Mouse (Mus musculus): ENCODE measurements around the gene Hist3h2ba. TPM values are rescaled to one million over a fixed set of nuclear protein-coding genes. Genes with fewer than 3 reads are reported as not detected.

Hist3h2ba gene
- polyA plus RNA-seq, 1 experiment from 2014 or later, result 45.8 TPM

- ATAC-seq (replicated peaks; ENCODE audit: low FRiP score, low read depth), result no peak
- Histone ChIP-seq H3K36me3 (ENCODE audit: insufficient read depth, low read length) (peaks cover 42% of the 10 kb centered on the region), H3K9me3 (replicated peaks; ENCODE audit: low read length) (no peaks in the 10 kb centered on the region), H3K27ac (no peak overlapping the region), H3K4me3 (replicated peaks; ENCODE audit: low read depth, low read length) (no peak overlapping the region), H3K4me2 (ENCODE audit: low read length) (no peak overlapping the region), H3K9ac (ENCODE audit: low read depth, low read length) (no peak overlapping the region), H3K27me3 (ENCODE audit: insufficient read depth, low read length) (no peaks in the 10 kb centered on the region), H3K4me1 (replicated peaks; ENCODE audit: insufficient read depth, low read length) (0 out of 2 replicates have a peak, but pooled peaks cover under 1% of the 10 kb centered on the region)
- DNase-seq (ENCODE audit: low spot score), result no peak
- TF ChIP-seq CTCF (IDR thresholded peaks at IDR 0.05; ENCODE audit: low read depth), result no peak
- 96% methylated on average over 4 of the region's 4 CpGs for WGBS
These were observed 40.4 kb downstream of the Hist3h2ba start for GRCm38 (mm10) chr11:58989166-58989565.

GRCm38 (mm10) chr11:58990141-58990540, 41.4 kb downstream of the Hist3h2ba start:
- Histone ChIP-seq H3K4me2 (ENCODE audit: low read length) (no peak overlapping the region), H3K27ac (no peak overlapping the region), H3K9ac (ENCODE audit: low read depth, low read length) (no peak overlapping the region), H3K36me3 (ENCODE audit: insufficient read depth, low read length) (peaks cover 37% of the 10 kb centered on the region), H3K9me3 (replicated peaks; ENCODE audit: low read length) (no peaks in the 10 kb centered on the region), H3K4me1 (replicated peaks; ENCODE audit: insufficient read depth, low read length) (0 out of 2 replicates have a peak, but pooled peaks cover 3% of the 10 kb centered on the region), H3K27me3 (ENCODE audit: insufficient read depth, low read length) (no peaks in the 10 kb centered on the region), H3K4me3 (replicated peaks; ENCODE audit: low read depth, low read length) (no peak overlapping the region)
- WGBS, result 88% methylated on average over 17 of the region's 17 CpGs
- DNase-seq (ENCODE audit: low spot score) (no peak), ATAC-seq (replicated peaks; ENCODE audit: low FRiP score, low read depth) (no peak)
- TF ChIP-seq CTCF (IDR thresholded peaks at IDR 0.05; ENCODE audit: low read depth), result no peak

GRCm38 (mm10) chr11:58990794-58991193, 42.1 kb downstream of the Hist3h2ba start:
- no peak overlapping the region for H3K27ac ChIP-seq
- no peak for DNase-seq (ENCODE audit: low spot score)
- H3K27me3 ChIP-seq (ENCODE audit: insufficient read depth, low read length), result no peaks in the 10 kb centered on the region
- H3K4me2 ChIP-seq (ENCODE audit: low read length), result no peak overlapping the region
- H3K9me3 ChIP-seq (replicated peaks; ENCODE audit: low read length), result no peaks in the 10 kb centered on the region
- no peak overlapping the region for H3K4me3 ChIP-seq (replicated peaks; ENCODE audit: low read depth, low read length)
- WGBS, result 83% methylated on average over 9 of the region's 9 CpGs
- no peak for TF ChIP-seq CTCF (IDR thresholded peaks at IDR 0.05; ENCODE audit: low read depth)
- 0 out of 2 replicates have a peak, but pooled peaks cover 3% of the 10 kb centered on the region for H3K4me1 ChIP-seq (replicated peaks; ENCODE audit: insufficient read depth, low read length)
- H3K36me3 ChIP-seq (ENCODE audit: insufficient read depth, low read length), result peaks cover 35% of the 10 kb centered on the region
- H3K9ac ChIP-seq (ENCODE audit: low read depth, low read length), result no peak overlapping the region
- no peak for ATAC-seq (replicated peaks; ENCODE audit: low FRiP score, low read depth)

- no peaks in the 10 kb centered on the region for H3K9me3 ChIP-seq (replicated peaks; ENCODE audit: low read length)
- H3K4me2 ChIP-seq (ENCODE audit: low read length), result no peak overlapping the region
- DNase-seq (ENCODE audit: low spot score), result no peak
- no peak overlapping the region for H3K27ac ChIP-seq
- 83% methylated on average over 3 of the region's 3 CpGs for WGBS
- ATAC-seq (replicated peaks; ENCODE audit: low FRiP score, low read depth), result no peak
- peaks cover 35% of the 10 kb centered on the region for H3K36me3 ChIP-seq (ENCODE audit: insufficient read depth, low read length)
- no peak overlapping the region for H3K9ac ChIP-seq (ENCODE audit: low read depth, low read length)
- TF ChIP-seq CTCF (IDR thresholded peaks at IDR 0.05; ENCODE audit: low read depth), result no peak
- no peaks in the 10 kb centered on the region for H3K27me3 ChIP-seq (ENCODE audit: insufficient read depth, low read length)
- H3K4me3 ChIP-seq (replicated peaks; ENCODE audit: low read depth, low read length), result no peak overlapping the region
- 0 out of 2 replicates have a peak, but pooled peaks cover 3% of the 10 kb centered on the region for H3K4me1 ChIP-seq (replicated peaks; ENCODE audit: insufficient read depth, low read length)
These were observed 43.2 kb downstream of the Hist3h2ba start for GRCm38 (mm10) chr11:58991911-58992310.

- ATAC-seq (replicated peaks; ENCODE audit: low FRiP score, low read depth) (no peak), DNase-seq (ENCODE audit: low spot score) (no peak)
- no peak overlapping the region for H3K9ac ChIP-seq (ENCODE audit: low read depth, low read length)
- H3K9me3 ChIP-seq (replicated peaks; ENCODE audit: low read length), result no peaks in the 10 kb centered on the region
- peaks cover 25% of the 10 kb centered on the region for H3K36me3 ChIP-seq (ENCODE audit: insufficient read depth, low read length)
- H3K4me1 ChIP-seq (replicated peaks; ENCODE audit: insufficient read depth, low read length), result 0 out of 2 replicates have a peak, but pooled peaks cover 3% of the 10 kb centered on the region
- H3K4me3 ChIP-seq (replicated peaks; ENCODE audit: low read depth, low read length), result no peak overlapping the region
- H3K4me2 ChIP-seq (ENCODE audit: low read length), result no peak overlapping the region
- 68% methylated on average over 6 of the region's 6 CpGs for WGBS
- H3K27ac ChIP-seq, result no peak overlapping the region
- H3K27me3 ChIP-seq (ENCODE audit: insufficient read depth, low read length), result no peaks in the 10 kb centered on the region
- TF ChIP-seq CTCF (IDR thresholded peaks at IDR 0.05; ENCODE audit: low read depth), result no peak
These were observed 44.5 kb downstream of the Hist3h2ba start for GRCm38 (mm10) chr11:58993091-58993670.

GRCm38 (mm10) chr11:58994337-58994826, 45.7 kb downstream of the Hist3h2ba start:
- TF ChIP-seq CTCF (IDR thresholded peaks at IDR 0.05; ENCODE audit: low read depth), result peak; percentile 34; the same call in 1 of the 2 replicates
- Histone ChIP-seq H3K9me3 (replicated peaks; ENCODE audit: low read length) (no peaks in the 10 kb centered on the region), H3K4me2 (ENCODE audit: low read length) (peak overlapping the region; percentile 56), H3K4me1 (replicated peaks; ENCODE audit: insufficient read depth, low read length) (0 out of 2 replicates have a peak, but pooled peaks cover 3% of the 10 kb centered on the region), H3K27me3 (ENCODE audit: insufficient read depth, low read length) (no peaks in the 10 kb centered on the region), H3K27ac (no peak overlapping the region), H3K4me3 (replicated peaks; ENCODE audit: low read depth, low read length) (peak overlapping the region; percentile 26), H3K36me3 (ENCODE audit: insufficient read depth, low read length) (peaks cover 15% of the 10 kb centered on the region; the same call in 1 of the 2 replicates), H3K9ac (ENCODE audit: low read depth, low read length) (no peak overlapping the region)
- under 1% methylated on average over 35 of the region's 35 CpGs for WGBS
- peak; percentile 68 for DNase-seq (ENCODE audit: low spot score)
- ATAC-seq (replicated peaks; ENCODE audit: low FRiP score, low read depth), result peak; percentile 81

Data from kidney, postnatal 0 days (tissue).